Mouse (Mus musculus) G1E (cell line): ENCODE data around the gene Dennd1a.

Experiments
- CTCF ChIP-seq: IDR thresholded peaks from 2 replicates; pipeline ENCODE4 v1.5.1; 2012; ENCODE audit warnings: low read depth, low read length, inconsistent platforms, mixed read lengths
- GATA1 ChIP-seq: IDR thresholded peaks from 2 replicates; pipeline ENCODE4 v1.6.1; 2012; ENCODE audit warnings: borderline replicate concordance, low read length, inconsistent platforms, mixed read lengths
- GATA2 ChIP-seq: IDR thresholded peaks from 2 replicates; pipeline ENCODE4 v1.6.1; 2012; ENCODE audit warnings: low read depth, low read length, inconsistent platforms, borderline replicate concordance
- POLR2AphosphoS5 ChIP-seq: IDR thresholded peaks from 2 replicates; pipeline ENCODE4 v1.6.1; 2012; ENCODE audit warnings: low read depth, low read length, inconsistent platforms; ENCODE audit not compliant: insufficient replicate concordance
- TAL1 ChIP-seq: conservative IDR thresholded peaks from 2 replicates; pipeline ENCODE4 v1.6.1; 2012; ENCODE audit warnings: low read depth, low read length, inconsistent platforms, mixed read lengths

GRCm38 (mm10) chr2:38108586-38108985 is 178.6 kb downstream of the Dennd1a start:
- TF ChIP-seq TAL1, result no peak
- TF ChIP-seq GATA1, result no peak
- no peak for TF ChIP-seq CTCF
- no peak for TF ChIP-seq POLR2AphosphoS5
- no peak for TF ChIP-seq GATA2
